Mouse (Mus musculus) heart, adult 2 months (tissue): ENCODE results near the gene Mrps26.

Source experiments
- CTCF ChIP-seq: fragments of 200-600 bp; IDR thresholded peaks from 2 replicates; pipeline ENCODE4 v1.8.1; 2022; ENCODE audit warnings: antibody characterized with exemption, mild to moderate bottlenecking, moderate library complexity
- EP300 ChIP-seq: fragments of 200-500 bp; IDR thresholded peaks from 2 replicates; pipeline ENCODE4 v1.6.1; 2011; ENCODE audit warnings: low read depth, low read length, control low read depth; ENCODE audit not compliant: insufficient read depth
- POLR2A ChIP-seq: fragments of 200-500 bp; IDR thresholded peaks from 2 replicates; pipeline ENCODE4 v1.6.1; 2011; ENCODE audit warnings: mild to moderate bottlenecking, low read depth, low read length, control low read depth; ENCODE audit not compliant: insufficient read depth

- no peak for TF ChIP-seq CTCF
- TF ChIP-seq POLR2A = no peak
- no peak for TF ChIP-seq EP300
Measured at GRCm38 (mm10) chr2:130538876-130539546, 24.5 kb upstream of the Mrps26 start.
